Mouse (Mus musculus) gastrocnemius, postnatal 36 days (tissue): Measurements from ENCODE around the gene Sectm1b. TPM values are rescaled to one million over a fixed set of nuclear protein-coding genes. Genes with fewer than 3 reads are reported as not detected.
A peak's percentile ranks its signal among the peaks of the same experiment; 100 is the strongest.

ENCODE experiments used
- DNase-seq, 2 experiments: peaks; one replicate each; pipeline ENCODE4 v3.0.0; 2022
- intact Hi-C: fragments of 180-260 bp; cut with DNase I; formaldehyde crosslinking; loops from one replicate; pipeline ENCODE4 v1.15.1; 2025
- total RNA-seq, 2 experiments: library from RNA; stranded (reverse); gene quantifications; 2 replicates each; pipeline ENCODE4 v1.2.3; 2021

The Sectm1b gene
- total RNA-seq, 2 experiments from 2014 or later: not detected

GRCm38 (mm10) chr11:121039302-121039701 lies 24.1 kb downstream of the Sectm1b start, which contains the start of gene Cd7:
Gene Cd7, minus strand, starts transcription at chr11:121039418.
- intact Hi-C loops: loop anchor here (2.0 kb wide), 1 partner anchor 21 kb away; no protein-coding TSS in a partner anchor
- no peak for DNase-seq

GRCm38 (mm10) chr11:121038366-121039240 lies 24.8 kb downstream of the Sectm1b start:
- intact Hi-C loops: loop anchor here (2.0 kb wide), 1 partner anchor 20 kb away; no protein-coding TSS in a partner anchor
- DNase-seq: no peak

- DNase-seq: no peak
- intact Hi-C loops: no loop called here
These were observed 30.3 kb downstream of the Sectm1b start for GRCm38 (mm10) chr11:121033118-121033517.

GRCm38 (mm10) chr11:121027259-121027658 lies 36.1 kb downstream of the Sectm1b start:
- intact Hi-C loops: no loop called here
- no peak for DNase-seq

- no peak for DNase-seq
- intact Hi-C loops: no loop called here
These were observed 39.2 kb downstream of the Sectm1b start for GRCm38 (mm10) chr11:121024163-121024562.

GRCm38 (mm10) chr11:121019501-121019900 lies 43.9 kb downstream of the Sectm1b start:
- intact Hi-C loops: loop anchor here (2.0 to 5.0 kb wide), 2 partner anchors 19 to 183 kb away; partner anchors contain the start of genes Cd7, Hexdc and Ogfod3
- DNase-seq: no peak

GRCm38 (mm10) chr11:121017703-121018102 lies 45.7 kb downstream of the Sectm1b start:
- DNase-seq: peak; percentile 38 to 49
- intact Hi-C loops: loop anchor here (2.0 to 5.0 kb wide), 2 partner anchors 21 to 185 kb away; partner anchors contain the start of genes Cd7, Hexdc and Ogfod3

GRCm38 (mm10) chr11:121015472-121015871 lies 47.9 kb downstream of the Sectm1b start:
- intact Hi-C loops: loop anchor here (5.0 kb wide), 1 partner anchor 187 kb away; the partner anchor contains the start of genes Hexdc and Ogfod3

GRCm38 (mm10) chr11:121014896-121015300 lies 48.5 kb downstream of the Sectm1b start:
- intact Hi-C loops: loop anchor here (5.0 kb wide), 1 partner anchor 187 kb away; the partner anchor contains the start of genes Hexdc and Ogfod3
- no peak for DNase-seq

More at GRCm38 (mm10) chr11:121015472-121015871, 47.9 kb downstream of the Sectm1b start:
- no peak for DNase-seq

GRCm38 (mm10) chr11:121013656-121014055 lies 49.7 kb downstream of the Sectm1b start:
- no peak for DNase-seq
- intact Hi-C loops: no loop called here

GRCm38 (mm10) chr11:121010044-121010755 lies 53.2 kb downstream of the Sectm1b start:
- DNase-seq: no peak
- intact Hi-C loops: no loop called here

GRCm38 (mm10) chr11:121006184-121006583 lies 57.2 kb downstream of the Sectm1b start:
- intact Hi-C loops: no loop called here
- no peak for DNase-seq

- intact Hi-C loops: no loop called here
- no peak for DNase-seq
These were observed 59.1 kb downstream of the Sectm1b start for GRCm38 (mm10) chr11:121004281-121004680.

Other genes with a start within 250 kb of the Sectm1b start
- 10 to 100 TPM; 12.5 to 20.0 TPM for gene Fasn, start 239.0 kb downstream of the Sectm1b start, total RNA-seq
- 1 to 10 TPM; 4.1 to 4.9 TPM for gene Ccdc57, start 130.7 kb downstream of the Sectm1b start, total RNA-seq
- 100 to 1,000 TPM; 365 to 521 TPM for gene Slc16a3, start 115.1 kb downstream of the Sectm1b start, total RNA-seq
- 10 to 100 TPM; 51.6 to 54.5 TPM for gene Csnk1d, start 72.2 kb downstream of the Sectm1b start, total RNA-seq
- gene Cd7, start 24.2 kb downstream of the Sectm1b start, total RNA-seq: not detected
- gene Sectm1a, start 17.7 kb upstream of the Sectm1b start, total RNA-seq: not detected
- not detected for gene Tex19.2, start 55.1 kb upstream of the Sectm1b start, total RNA-seq
- gene Tex19.1, start 82.6 kb upstream of the Sectm1b start, total RNA-seq: not detected
- gene Uts2r, start 96.7 kb upstream of the Sectm1b start, total RNA-seq: 1 to 10 TPM; 1.4 to 1.5 TPM
- 1 to 10 TPM; 6.8 to 7.5 TPM for gene Hexdc, start 140.9 kb upstream of the Sectm1b start, total RNA-seq
- 10 to 100 TPM; 11.0 to 12.0 TPM for gene Ogfod3, start 141.1 kb upstream of the Sectm1b start, total RNA-seq
- 1 to 10 TPM; 2.5 to 2.7 TPM for gene Cybc1, start 165.8 kb upstream of the Sectm1b start, total RNA-seq
- 100 to 1,000 TPM in 1 of 2 experiments, 10 to 100 TPM in 1; 94.7 to 102 TPM for gene Narf, start 173.7 kb upstream of the Sectm1b start, total RNA-seq
- 10 to 100 TPM; 24.6 to 24.9 TPM for gene Foxk2, start 196.4 kb upstream of the Sectm1b start, total RNA-seq